Mouse (Mus musculus) heart, postnatal 25 days (tissue): ENCODE results near the gene Nubp2. TPM values are rescaled to one million over a fixed set of nuclear protein-coding genes. Genes with fewer than 3 reads are reported as not detected.

Experiments
- DNase-seq: peaks from one replicate; pipeline ENCODE4 v3.0.0; 2022; ENCODE audit warnings: low spot score
- intact Hi-C: fragments of 180-260 bp; cut with DNase I; formaldehyde crosslinking; loops from one replicate; pipeline ENCODE4 v1.15.1; 2025
- total RNA-seq, 2 experiments: library from RNA; stranded (reverse); gene quantifications; 2 replicates each; pipeline ENCODE4 v1.2.3; 2021

Nubp2 gene
- total RNA-seq, 2 experiments from 2014 or later: 18.2 to 19.4 TPM

DNA sequence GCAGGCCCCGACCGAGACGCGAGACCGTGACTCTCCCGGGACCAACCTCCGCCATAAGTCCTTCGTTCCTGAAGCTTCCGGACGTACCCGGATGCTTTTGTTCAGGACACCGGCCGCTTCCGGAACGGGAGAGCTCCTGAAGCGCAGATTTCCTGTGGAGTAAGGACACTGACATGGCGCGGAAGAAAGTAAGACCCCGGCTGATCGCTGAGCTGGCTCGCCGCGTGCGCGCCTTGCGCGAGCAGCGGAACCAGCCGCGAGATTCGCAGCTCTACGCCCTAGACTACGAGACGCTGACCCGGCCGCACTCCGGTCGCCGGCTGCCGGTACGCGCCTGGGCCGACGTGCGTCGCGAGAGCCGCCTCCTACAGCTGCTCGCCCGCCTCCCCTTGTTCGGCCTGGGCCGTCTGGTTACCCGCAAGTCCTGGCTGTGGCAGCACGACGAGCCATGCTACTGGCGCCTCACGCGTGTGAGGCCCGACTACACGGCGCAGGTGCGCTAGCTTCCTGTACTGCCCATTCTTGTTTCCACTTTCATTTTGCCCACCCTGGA is 8.9 kb upstream of the Nubp2 start, which contains the start of the genes Eme2 and Mrps34:
Gene Eme2 (minus strand): TSS at position 93 of the 553 bp plus-strand sequence.
Gene Mrps34 (plus strand): TSS at position 122 of the 553 bp plus-strand sequence.
- intact Hi-C loops: no loop called here
- DNase-seq: peak; percentile 58

DNA sequence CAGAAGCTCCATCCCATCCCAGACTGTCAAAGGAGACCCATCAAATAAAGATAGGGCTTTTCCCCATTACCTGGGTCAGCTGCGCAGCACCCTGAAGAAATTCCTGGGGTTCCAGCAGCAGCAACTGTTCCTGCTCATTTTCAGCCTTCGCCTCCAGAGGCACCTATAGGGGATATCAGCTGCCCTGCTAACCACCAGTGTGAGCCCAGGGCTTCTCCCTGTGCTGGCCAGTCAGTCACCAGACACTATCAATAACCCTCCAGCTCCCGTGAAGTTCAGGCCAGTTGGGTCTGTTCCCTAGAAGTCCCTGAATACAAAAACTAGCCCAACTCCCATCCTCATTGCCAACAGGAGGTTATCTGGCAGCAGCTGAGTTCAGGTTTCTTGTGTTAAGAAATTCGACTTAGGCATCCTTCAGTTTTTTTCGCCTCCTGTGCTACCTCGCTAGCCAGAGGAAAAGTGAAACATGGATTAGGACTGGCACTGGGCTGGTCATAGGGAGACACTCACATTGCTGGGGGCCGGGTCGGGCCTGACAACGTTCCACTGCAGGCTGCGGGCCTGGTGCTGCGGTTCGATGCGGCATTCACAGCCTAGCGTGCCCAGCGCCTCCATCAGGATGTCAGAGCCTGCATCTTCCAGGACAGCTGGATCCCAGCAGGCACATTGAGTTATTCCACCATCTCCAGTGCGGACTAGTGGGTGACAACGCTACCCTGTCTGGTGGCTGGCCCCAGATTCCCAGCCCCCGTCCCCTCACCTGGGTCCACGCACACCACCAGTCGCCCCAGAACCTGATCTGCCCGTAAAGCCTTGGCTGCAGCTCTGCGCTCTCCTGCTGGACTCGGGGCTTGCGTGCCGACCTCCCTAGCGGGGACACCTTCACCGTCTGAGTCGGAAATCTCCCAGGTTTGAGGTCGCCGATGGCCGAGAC is 8.2 kb upstream of the Nubp2 start:
- intact Hi-C loops: no loop called here
- DNase-seq: no peak

DNA sequence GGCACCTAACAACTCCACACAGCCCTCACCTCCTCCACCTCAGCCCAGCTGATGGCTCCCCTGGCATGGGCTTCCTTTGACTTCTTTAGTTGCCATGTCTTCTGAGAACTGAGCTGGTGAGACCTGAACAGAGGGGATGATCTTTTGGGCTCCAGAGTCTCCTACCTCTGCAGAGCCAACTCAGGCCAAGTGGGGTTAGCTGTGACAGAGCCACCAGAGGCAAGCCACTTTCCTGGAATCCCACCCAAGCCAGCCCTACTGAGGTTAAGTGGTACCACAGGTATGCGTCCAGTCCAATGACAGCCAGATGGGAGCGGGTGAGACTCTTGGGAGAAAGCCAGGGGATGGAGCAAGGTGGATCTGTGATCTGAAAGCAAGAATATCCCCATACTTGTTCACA is 7.1 kb upstream of the Nubp2 start:
- no peak for DNase-seq
- intact Hi-C loops: no loop called here

DNA sequence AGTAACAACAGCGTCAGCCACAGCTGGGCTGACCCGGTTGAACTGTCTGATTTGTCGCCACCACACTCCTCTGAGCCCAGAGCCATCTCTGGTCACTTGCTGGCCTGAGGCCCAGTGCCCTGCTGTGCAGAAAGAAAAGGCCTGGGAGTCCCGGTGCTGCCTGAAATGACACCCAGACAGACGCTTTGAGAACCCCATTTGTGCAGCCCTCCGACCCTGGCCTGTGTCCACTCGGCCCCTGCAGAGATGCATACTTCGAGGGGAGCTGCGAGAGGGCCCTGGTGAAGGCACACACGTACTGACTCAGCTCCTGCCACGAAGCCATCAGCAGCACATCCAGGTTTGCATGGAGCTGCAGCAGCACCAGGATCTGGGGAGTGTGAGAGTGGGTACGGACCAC is 6.6 kb upstream of the Nubp2 start:
- DNase-seq: no peak
- intact Hi-C loops: no loop called here

DNA sequence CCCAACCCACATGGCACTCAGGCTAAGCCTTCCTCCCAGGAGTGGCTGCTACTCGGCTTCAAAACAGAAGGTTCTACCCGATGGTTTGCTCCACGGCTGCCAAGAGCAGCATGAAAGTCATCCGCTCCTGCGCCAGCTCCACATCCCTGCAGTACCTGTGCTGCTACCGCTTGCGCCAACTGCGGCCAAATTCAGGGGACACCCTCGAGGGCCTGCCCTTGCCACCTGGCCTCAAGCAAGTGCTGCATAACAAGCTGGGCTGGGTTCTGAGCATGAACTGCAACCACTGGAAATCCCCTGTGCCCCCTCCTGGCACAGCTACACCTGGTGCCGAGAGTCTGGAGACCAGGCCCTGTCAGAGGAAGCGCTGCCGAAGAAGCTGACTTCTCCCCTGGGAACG is 5.2 kb upstream of the Nubp2 start:
- intact Hi-C loops: no loop called here

DNA sequence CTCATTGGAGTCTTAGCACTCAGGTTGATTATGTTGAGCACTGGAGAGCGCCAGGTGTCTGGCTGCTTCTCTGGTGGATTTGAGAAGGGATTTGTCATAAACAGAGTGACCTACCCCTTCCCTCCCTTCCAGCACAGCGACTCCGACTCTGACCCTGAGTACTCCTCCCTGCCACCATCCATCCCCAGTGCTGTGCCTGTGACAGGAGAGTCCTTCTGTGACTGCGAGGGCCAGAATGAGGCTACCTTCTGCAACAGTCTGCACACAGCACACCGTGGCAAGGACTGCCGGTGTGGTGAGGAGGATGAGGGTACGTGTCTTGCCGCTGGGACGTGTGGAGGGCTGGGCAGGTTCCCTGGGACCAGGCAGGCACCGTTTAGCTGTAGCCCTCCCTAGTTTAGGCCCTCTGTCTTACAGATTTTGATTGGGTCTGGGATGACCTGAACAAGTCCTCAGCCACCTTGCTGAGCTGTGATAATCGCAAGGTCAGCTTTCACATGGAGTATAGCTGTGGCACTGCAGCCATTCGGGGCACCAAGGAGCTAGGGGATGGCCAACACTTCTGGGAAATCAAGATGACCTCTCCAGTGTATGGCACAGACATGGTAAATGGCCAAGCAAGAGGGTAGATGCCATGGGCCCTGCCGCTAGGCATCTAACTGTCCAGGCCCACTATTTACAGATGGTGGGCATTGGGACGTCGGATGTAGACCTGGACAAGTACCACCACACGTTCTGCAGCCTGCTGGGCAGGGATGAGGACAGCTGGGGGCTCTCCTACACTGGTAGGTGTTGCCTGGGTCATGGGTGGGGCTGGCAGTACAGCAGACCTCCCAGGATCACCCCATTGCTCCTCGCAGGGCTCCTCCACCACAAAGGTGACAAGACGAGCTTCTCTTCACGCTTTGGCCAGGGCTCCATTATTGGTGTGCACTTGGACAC is 4.3 kb upstream of the Nubp2 start:
- intact Hi-C loops: no loop called here

More for the DNA sequence above, 5.2 kb upstream of the Nubp2 start:
- DNase-seq: no peak

DNA sequence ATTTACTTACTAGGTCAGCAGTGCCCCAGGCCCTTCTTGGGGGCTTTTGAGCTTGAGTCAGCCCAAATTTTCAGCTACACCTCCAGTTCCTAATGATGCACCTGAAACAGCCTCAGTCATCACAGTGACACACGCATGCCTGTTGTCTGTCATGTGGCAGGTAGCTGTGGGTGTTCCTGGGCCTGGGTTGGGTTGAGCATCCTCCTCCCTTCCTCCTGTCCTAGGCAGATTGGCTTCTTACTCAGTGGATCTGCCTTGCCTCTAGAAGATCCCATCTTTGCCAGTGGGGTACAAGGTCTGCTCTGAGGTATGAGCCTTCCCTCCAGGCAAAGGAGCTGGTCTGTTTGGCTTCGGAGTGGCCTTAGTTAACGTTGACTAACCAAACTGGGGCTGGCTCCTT is 2.7 kb upstream of the Nubp2 start:
- intact Hi-C loops: loop anchor here (5.0 kb wide), 2 partner anchors 152 to 293 kb away; partner anchors contain the start of genes BC003965 and Msrb1
- DNase-seq: no peak

More for the DNA sequence above, 4.3 kb upstream of the Nubp2 start:
- DNase-seq: no peak

DNA sequence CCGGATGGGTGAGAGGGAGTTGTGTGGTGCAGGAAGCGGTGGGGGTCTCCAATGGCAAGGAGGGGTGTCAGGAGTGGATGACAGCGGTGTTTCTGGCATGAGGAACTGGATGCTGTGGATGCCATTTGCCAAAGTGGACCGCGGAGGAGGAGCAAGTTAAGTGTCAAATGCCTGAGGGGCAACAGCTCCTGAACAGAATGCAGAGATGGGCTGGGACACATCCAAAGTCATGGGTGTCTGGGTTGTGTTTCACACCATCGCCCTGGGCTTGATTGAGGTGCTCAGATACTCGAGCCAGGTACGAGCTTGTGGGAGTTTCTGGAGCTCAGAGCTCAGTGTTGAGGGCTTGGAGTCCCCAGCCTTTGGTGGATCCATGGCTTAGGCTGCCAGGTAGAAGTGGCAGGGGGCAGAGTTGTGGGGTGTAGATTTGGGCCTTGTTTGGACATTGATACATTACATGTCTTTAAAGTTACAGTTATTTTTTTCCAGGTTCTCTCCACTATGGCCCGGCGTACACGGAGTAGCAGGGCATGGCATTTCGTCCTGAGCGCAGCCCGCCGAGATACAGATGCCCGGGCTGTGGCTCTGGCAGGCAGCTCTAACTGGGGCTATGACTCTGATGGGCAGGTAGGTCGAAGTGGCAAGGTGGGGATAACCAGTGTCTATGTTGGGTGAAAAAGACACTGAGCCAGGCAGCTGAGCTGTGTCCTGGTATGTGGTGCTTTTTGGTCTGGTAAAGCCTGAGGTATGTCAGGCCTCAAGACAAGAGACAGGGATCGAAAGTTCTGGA is 1.3 kb upstream of the Nubp2 start:
- no peak for DNase-seq
- intact Hi-C loops: loop anchor here (2.0 to 5.0 kb wide), 3 partner anchors 39 to 295 kb away; partner anchors contain the start of genes BC003965 and Msrb1

DNA sequence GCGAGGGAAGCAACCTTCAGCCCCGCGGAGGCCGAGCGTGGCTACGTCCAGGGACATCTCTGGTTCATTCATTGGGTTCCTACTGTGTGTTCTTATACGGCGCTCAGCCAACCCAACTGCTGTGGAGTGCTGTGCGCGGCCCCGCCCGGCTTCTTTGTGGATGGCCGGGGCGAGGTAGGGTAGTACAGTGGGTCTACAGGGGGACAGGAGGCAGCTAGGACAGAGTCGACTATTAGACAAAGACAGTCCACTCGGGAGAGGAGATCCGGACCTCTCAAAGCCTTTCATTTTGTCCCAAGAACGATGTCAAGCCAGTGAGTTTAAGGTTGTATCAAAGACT is 753 bp upstream of the Nubp2 start:
- no peak for DNase-seq
- intact Hi-C loops: loop anchor here (2.0 to 5.0 kb wide), 3 partner anchors 38 to 295 kb away; partner anchors contain the start of genes BC003965 and Msrb1

DNA sequence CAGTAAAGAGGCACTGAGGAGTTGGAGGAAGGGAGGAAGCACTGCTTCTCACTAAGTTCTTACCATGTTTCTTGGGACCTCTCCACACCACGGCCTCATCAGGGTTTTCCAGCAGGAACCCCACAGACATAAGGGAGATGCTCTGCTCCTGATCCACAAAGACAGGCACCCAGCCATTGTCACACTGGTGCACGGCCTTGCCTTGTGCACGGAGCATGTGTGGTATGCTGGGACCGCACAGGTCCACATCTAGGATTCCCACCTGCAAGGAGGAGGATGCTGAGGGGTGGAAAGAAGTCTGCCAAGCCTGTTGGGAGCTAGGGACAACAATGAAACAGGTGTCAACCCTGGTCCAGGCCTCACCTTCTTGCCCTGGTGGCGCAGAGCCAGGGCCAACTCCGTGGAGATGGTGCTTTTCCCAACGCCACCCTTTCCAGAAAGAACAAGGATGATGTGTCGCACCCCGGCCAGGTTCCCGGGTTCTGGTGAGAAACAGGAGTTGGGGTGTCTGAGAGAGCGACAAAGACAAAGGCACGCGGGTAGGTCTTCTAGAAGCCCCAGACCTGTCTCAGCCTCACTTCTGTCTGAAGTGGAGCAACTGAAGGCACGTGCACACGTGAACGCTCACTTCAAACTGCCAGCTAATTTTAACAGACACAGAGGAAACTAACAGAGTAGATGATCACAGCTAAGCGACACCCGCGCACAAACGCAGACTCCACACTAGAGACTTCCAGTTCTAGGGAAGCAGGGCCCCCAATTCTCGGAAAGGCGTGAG is 604 bp downstream of the Nubp2 start:
- intact Hi-C loops: loop anchor here (2.0 to 5.0 kb wide), 3 partner anchors 37 to 297 kb away; partner anchors contain the start of genes BC003965 and Msrb1

DNA sequence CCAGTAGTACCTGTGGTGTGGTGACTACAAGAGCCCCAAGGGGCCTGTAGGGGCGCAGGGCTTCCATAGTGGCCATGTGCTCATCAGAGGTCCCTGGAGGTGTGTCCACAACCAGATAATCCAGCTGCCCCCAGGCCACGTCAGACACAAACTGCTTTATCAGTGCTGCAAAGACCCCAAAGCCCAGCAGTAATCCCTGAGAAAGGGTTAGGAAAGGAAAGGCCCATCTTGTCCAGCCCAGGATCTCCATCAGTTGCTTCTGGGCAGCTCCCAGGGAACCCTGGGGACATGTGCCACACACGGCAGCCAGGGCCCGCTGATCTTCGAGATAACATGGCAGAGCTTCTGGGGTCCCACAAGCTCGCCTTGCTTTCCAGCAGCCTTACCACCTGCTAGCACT is 1.8 kb downstream of the Nubp2 start:
- no peak for DNase-seq
- intact Hi-C loops: no loop called here

More for the DNA sequence above, 604 bp downstream of the Nubp2 start:
- DNase-seq: no peak

DNA sequence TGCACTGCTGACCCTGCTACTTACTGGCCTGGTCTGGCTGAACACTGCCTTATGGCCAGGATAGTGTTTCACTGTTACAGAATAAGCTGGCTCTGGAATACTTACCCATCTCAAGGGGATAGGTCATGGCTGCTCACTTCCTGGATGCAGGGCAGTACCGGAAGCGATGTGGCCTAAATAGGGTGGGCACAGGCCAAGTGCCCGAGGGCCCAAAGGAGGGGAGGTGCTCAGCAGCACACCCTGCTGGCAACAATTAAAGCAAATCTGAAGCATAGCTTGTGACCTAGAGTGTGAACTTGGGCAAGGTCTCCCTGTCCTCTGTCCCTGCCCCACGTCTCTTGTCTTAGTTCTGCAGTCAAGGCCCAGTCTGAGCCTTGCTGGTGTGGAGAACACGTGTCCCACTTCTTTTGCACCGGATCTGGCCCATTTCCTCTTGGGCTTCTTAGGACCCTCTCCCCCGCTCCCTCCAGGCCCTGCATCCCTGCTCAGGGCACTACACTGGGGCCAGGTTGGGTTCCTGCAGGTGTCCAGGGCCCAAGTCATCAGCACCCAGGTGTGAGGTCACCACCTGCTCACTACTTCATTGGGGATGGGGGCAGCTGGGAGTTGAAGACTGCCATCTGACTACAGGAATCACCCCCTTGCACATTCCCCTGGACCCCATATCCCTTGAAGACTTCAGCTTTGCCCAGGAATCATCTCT is 4.3 kb downstream of the Nubp2 start:
- intact Hi-C loops: loop anchor here (2.0 kb wide), 1 partner anchor 137 kb away; no protein-coding TSS in a partner anchor
- DNase-seq: no peak

DNA sequence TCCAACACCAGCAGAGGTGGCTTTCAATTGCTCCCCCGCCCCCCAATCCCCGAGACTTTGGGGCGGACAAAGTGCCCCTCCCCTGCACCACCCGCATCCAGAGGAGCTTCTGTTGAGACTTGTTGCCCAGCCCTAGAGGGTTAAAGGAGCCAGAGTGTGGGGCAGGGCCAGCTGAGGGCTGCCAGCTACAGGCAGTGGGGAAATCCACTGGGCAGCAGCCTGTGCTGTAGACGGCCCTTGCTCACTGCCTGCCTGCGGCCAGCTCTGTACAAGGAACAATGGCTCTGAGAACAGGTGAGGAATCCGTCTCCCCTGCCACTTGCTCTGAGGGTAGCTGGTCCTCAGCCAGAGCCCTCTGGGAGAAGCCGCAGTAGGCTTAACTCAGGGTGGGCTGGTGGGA is 7.6 kb downstream of the Nubp2 start:
- intact Hi-C loops: no loop called here

DNA sequence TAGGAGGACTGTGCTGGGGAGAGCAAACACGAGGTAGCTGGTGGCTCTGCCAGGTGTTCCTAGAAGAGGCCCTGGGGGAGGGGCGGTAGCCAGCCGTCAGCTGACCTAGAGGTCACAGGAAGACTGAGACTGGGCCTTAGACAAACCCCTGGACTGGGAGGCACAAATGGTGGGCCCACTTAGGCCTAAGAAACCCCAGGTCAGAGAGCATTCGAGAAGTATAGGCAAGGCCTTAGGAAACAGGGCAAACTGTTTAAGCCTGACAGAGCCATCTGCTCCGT is 8.1 kb downstream of the Nubp2 start:
- intact Hi-C loops: no loop called here
- DNase-seq: no peak

More for the DNA sequence above, 7.6 kb downstream of the Nubp2 start:
- DNase-seq: no peak

DNA sequence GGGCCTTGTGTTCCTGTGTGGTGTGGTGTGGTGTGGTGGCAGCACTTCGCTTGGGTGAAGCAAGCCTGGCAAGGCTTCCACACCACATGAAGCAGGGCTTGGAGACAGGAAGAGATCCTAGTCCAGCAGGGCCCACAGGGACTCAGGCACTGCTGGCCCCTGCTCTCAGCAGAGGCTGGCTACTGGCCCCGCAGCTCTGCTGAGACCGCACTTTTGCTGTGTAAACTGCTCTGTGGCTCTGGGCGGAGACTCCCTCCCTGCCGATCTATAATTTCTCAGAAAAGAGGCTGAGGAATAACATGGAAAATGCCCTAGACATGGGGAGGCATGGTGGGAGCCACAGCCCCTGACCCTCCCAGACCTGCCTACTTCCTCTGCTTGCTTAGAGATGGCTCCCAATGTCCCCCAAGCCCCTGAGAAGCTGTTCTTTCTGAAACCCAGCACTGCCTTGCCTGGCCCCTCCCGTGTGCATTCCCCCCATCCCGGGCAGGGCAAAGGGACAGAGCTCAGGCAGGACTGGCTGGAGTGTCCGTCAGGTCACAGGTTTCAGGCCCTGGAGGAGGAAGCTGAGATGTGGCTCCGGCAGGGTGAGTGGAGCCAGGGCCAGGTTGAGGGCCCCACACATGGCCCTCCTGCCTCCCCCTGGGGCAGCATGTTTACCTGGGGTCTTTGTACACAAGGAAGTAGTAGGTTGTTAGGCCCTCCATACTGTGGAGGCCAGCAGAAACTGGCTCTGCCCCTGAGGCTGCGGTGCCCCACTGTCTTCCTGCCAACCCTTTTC is 8.6 kb downstream of the Nubp2 start:
- intact Hi-C loops: no loop called here
- DNase-seq: no peak

DNA sequence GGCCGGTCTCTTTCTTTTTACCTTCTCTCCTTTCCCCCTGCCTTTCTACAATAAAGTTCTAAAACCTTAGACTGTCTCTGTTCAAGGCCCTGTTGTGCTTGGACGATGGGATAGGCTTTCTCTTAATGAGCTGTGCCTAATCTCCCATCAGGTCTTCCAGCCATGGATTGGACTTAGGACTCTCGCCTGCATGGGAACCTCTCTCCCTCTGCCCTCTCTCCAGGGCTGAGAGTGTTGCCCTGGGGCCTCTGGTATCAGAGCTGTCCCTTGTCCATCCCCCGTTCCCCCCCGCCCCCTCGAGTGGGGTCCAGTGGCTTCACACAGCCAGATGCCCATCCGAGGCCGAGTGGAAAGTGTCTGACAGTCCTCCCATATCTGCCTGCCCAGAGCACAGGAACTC is 11.2 kb downstream of the Nubp2 start:
- no peak for DNase-seq
- intact Hi-C loops: no loop called here

DNA sequence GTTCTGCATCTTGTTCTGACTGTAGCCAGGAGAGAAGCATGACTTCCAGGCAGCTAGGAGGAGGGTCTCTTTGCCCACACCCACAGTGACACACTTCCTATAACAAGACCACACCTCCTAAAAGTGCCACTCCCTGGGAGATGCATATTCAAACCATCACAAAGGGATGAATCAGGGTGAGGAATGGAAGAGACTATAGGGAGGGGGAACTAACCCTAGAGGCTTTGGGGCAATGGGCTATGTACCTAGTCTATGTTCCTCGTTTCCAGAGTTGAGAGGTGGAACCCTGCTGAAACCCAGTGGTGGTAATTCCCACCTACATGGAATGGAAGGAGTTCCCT is 11.8 kb downstream of the Nubp2 start:
- intact Hi-C loops: no loop called here

More for the DNA sequence above, 11.8 kb downstream of the Nubp2 start:
- no peak for DNase-seq
